Mouse (Mus musculus): ENCODE results near the gene Papolg.
A peak's percentile ranks its signal among the peaks of the same experiment; 100 is the strongest.
"Not testable (repeated sequence)": the region's sequence is repeated elsewhere in the genome, so short reads cannot be mapped to it uniquely, and the experiment has no call there.

Gene Papolg

DNA sequence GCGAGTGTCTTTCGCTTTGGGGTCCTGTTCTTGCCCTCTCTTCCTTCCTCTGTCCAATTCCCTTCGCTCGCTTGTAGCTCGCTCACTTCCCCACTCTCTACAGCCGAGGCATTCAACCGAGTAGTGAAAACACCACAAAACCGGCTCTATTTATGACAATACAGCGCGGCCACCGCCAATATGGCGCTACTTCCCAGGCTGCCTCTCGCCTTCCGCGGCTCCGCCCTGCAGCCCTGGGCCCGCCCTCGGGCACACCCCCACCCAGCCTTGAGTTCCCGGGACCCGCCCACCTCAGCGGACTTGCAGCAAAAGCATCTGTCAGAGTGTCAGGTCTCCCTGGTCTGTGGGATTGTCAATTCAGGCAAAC lies at the start of gene Papolg:
TSS of gene Papolg (minus strand) at position 194 of the 367 bp plus-strand sequence.
- peak; percentile 89 to 93 for DNase-seq

DNA sequence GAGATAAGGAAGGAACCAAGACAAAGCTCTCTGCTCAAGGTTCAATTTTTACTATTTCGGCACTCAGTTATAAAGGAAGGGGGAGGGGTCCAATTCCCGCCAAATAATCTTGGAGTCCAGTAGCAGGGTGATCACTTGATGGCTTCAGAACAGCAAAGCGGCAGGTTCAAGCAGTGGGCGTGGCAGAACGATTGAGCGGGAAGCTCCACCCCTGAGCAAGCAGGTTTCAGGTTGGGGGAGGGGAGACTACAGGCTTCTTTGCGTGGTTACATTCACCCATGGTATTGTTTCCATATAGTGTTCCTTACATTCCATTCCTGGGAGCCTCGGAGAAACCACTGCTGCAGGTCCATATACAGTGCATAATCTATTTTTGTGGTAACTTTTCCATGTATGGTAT lies 33.1 kb upstream of the Papolg start:
- not testable (repeated sequence) for DNase-seq

GRCm38 (mm10) chr11:23927643-23928042 lies 32.6 kb upstream of the Papolg start:
- DNase-seq = no peak

DNA sequence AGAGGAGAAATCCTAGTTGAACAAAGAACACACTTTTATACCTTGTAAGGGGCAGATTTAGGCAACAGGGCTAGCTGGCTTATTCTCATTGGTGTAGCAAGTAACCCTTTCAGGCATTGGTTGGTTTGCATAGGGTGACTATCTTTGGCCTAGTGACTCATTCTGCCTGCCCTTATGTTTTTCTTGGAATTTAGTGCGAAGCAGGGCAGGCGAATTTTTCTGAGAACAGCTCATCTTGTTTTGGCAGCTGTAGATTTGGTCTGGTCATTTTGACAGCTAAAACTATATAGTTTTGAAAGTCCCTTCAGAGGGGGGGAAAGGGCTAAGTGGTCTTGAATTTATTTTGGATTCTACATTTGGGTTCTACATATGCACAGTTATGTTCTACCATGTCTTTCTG lies 18.8 kb upstream of the Papolg start:
- DNase-seq = not testable (repeated sequence)

- no peak for DNase-seq
Measured at GRCm38 (mm10) chr11:23903909-23904308, 8.9 kb upstream of the Papolg start.

DNA sequence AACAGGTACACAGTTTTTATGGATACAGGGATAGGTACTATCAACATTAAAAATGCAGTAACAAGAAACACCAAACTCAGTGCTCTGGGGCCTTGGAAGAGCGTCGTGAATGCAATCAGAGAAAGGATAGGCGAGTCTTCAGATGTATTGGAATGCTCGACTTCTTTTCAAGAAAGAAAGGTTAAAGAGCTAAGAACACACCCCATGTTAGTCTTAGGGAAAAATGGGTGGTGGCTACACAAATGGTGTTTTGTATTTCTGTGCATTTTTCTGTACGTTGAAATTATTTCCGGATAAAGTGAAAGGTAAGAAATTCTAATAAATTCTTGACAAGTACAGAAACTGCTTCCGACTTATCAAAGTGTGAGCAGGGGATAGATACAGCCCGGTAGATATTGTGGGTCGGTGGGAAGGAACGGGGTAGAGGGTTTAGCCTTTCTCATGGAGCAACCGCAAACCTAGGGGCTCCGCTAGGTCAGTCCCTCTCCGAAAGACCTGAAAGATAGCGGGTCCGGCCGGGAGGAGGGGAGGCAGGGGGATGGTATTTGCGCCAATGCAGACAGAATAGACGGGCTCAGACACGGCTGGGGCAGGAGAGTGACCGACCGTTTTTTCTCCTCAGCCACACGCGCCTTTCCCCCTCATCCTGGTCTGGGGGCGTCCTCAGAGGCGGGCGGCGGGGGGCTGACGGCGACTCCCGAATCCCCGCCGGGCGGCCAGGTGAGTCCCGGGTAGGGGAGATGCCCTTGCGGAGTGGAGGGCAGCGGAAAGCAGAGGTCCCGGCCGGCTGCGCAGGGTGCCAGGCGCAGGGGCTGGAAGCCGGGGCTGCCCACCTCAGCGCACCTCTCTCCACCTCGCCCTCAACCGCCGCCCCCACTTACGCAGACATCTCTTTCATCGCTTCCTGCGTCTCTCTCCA lies 653 bp downstream of the Papolg start:
- no peak for DNase-seq

GRCm38 (mm10) chr11:23893556-23893955 lies 1.5 kb downstream of the Papolg start:
- no peak for DNase-seq

DNA sequence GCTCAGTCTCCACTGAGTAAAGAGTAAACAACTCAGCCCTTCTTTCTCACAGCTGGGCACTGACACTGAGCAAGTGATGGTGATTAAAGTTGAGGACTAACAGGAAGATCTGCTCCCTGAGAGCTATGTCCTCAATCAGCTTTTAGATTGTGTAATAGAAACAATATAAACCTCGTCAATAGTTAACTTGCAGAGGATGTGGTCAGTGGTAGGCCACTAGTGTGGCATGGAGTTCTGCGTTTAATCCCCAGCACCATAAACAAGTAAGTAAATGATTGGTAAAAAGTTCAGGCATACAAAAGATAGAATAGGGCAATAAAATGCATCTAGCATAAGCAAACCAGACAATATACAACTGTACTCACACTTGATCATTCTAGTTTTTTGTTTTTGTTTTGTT lies 30.7 kb downstream of the Papolg start:
- DNase-seq = no peak

DNA sequence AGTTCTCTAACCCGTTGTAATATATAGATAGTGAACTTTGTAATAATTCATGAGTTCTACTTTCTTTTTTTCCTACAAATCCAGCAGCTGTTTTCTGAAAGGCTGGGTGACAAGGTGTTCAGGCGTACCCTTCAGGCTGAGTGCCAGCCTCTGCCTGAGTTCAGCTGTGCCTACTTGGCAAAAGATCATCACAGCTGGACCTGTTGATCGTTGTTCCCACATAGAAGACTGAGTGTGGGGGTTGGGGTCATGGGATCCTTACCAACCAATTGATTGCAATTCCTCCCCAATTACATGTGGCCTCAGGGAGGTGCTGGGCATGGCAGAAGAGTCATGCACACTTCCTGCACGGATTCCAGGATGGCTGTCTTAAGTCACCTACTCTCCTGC lies 38.3 kb downstream of the Papolg start:
- no peak for DNase-seq

GRCm38 (mm10) chr11:23856054-23856722 lies 38.9 kb downstream of the Papolg start:
- no peak for DNase-seq

DNA sequence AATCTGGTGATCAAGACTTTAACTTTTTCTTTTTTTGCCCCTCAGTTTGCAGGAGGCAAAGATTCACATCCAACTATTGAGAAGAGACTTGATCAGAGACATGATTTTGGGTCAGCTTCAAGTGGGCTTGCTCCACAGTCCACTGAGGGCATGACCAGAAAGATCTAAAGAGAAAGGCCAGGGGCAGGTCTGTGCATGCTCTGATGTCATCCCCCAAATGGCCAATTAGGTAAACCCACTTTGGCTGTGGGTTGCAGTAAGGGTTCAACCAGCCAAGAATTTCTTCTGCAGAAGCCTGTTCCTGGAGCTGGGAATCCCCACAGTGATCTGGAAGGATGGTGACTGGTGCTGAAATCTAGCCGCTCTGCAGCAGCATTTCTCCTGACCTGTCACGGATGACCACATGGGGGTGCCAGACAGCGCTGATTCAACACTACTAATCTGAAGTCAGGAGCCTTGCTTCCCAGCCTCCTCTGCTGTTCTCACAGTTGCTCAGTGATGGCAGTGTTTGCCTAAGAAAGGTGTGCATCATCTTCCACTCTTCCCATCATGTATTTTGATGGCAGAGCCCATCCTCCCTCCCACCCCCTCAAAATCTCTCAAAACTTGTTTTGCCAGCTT lies 39.8 kb downstream of the Papolg start:
- DNase-seq = peak; percentile 78 to 88

DNA sequence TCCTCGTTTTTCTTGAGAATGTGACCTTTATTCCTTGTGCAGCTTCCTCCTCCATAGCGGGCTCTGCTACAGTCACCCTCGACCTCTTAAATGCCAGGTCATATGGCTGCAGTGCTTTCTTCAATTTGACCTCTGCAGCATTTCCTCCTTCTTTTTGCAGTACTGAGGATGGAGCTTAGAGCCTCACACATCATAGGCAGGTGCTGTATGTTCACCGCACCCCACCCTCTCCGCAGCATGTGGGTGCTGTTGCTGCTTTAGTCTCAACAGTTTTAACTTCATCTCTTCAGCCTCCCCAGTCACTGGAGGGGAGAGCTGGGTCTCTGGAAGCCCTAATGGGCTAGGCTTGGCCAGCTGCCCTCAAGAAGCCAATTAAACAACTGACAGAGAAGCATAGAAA lies 41.7 kb downstream of the Papolg start:
- DNase-seq = no peak

DNA sequence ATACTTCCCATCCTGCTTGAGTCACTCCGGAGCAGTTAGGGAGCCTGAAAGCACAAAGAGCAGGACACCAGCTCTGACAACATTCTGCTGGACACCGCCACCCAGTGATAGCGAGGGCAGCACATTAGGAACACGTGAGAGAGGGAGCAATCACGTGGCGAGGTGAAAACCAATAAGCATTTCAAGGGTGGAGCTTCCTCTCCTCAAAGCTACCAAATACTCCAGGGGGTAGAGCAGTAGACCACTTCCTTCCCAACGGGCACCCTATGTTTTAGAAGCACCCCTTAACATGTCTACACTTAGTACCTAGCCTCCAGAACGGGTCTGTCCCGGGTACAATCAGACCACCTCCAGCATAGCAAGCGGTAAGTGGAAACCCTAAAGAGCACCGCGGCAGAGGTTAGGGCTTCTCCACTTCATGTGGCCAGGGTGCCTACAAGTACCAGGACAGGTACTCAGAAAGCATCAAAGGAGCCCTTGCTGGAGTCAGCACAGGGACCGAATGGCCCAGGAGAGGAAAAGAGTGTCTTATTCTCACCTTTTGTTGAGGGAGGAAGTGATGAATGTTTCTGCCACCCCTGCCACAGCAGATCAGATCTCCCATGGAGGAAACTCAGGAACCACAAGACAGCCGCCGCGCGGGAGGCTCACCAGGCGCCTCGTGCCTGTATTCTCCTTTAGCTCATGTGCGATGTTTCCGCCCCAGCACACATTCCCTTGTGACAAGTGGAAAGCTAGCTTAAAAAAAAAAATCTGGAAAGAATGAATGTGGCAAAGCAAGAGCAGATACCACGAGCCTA lies 48.8 kb downstream of the Papolg start:
- no peak for DNase-seq

- no peak for DNase-seq
Measured at GRCm38 (mm10) chr11:23823244-23823643, 71.8 kb downstream of the Papolg start.

- no peak for DNase-seq
Measured at GRCm38 (mm10) chr11:23821652-23822051, 73.4 kb downstream of the Papolg start.

DNA sequence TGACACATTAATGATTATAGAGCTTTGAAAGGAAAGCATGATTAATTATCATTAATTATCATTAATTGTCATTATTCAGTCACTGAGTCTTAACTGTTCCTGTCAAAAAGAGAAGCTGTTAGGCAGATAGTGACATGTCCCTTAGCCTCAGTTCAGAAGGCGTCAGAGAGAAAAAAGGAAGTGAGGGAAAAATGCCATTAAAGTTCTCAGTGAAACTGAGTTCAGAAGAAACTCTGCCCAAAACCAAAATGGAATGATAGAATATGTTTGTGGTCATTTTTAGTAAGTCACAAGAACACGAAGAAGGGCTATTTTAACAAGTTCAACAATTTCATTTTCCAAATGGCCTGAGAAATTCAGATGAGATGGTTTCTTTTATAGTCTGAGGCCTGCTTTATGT lies 74.1 kb downstream of the Papolg start:
- no peak for DNase-seq

DNA sequence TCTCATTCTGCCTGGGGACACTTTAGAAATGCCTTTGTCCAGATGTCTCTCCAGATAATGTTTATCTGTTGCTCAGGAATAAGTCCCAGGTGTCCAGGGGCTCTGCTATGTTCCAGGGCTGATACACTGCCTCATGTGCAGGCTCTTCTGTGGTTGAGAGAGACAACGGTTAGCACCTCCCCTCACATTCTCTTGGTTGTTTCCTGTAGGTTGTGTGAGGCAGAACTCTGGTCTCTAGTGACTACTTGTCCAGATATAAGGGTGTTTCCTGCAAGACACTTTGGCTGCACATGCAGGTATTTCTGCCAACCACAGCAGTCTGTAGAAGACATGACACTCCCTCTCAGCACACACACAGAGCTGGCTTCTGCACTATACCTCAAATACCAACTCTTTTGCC lies 76.3 kb downstream of the Papolg start:
- no peak for DNase-seq

Measured in cerebellum, postnatal 25 days (tissue).